Mouse (Mus musculus) midbrain, postnatal 0 days (tissue): Measurements from ENCODE around the gene Chn2. TPM values are rescaled to one million over a fixed set of nuclear protein-coding genes. Genes with fewer than 3 reads are reported as not detected.

Source experiments
- ATAC-seq: fragments of 200-750 bp; cut with Nextera tagmentation; 2 replicates; pipeline ENCODE4 v1.8.0; 2017; ENCODE audit warnings: moderate number of reproducible peaks, mild to moderate bottlenecking, moderate TSS enrichment, moderate library complexity; ENCODE audit not compliant: low FRiP score
- DNase-seq: peaks from one replicate; pipeline ENCODE4 v3.0.0-alpha.2; 2015; ENCODE audit warnings: low spot score
- H3K27ac ChIP-seq: fragments of 300-500 bp; sonication (generic); 2 replicates; pipeline ENCODE4 v1.5.1; 2014; ENCODE audit warnings: low read depth, mild to moderate bottlenecking, low read length, mixed read lengths
- H3K27me3 ChIP-seq: fragments of 300-500 bp; sonication (generic); 2 replicates; pipeline ENCODE4 v1.6.1; 2014; ENCODE audit warnings: low read length, control low read depth, mixed read lengths; ENCODE audit not compliant: insufficient read depth
- H3K36me3 ChIP-seq: fragments of 300-500 bp; sonication (generic); 2 replicates; pipeline ENCODE4 v1.6.1; 2014; ENCODE audit warnings: low read length, control low read depth, mixed read lengths; ENCODE audit not compliant: insufficient read depth
- H3K4me1 ChIP-seq: fragments of 300-500 bp; sonication (generic); 2 replicates; pipeline ENCODE4 v1.6.1; 2014; ENCODE audit warnings: mild to moderate bottlenecking, control low read depth, antibody characterized with exemption, low read length, mixed read lengths; ENCODE audit not compliant: insufficient read depth
- H3K4me2 ChIP-seq: fragments of 300-500 bp; sonication (generic); 2 replicates; pipeline ENCODE4 v1.6.1; 2014; ENCODE audit warnings: low read depth, mild to moderate bottlenecking, low read length, mixed read lengths; ENCODE audit not compliant: poor library complexity, severe bottlenecking
- H3K4me3 ChIP-seq: fragments of 300-500 bp; sonication (generic); 2 replicates; pipeline ENCODE4 v1.5.1; 2014; ENCODE audit warnings: low read depth, mild to moderate bottlenecking, low read length, moderate library complexity
- H3K9ac ChIP-seq: fragments of 300-500 bp; sonication (generic); replicated peaks from 2 replicates; pipeline ENCODE4 v1.6.1; 2014; ENCODE audit warnings: mild to moderate bottlenecking, low read length, moderate library complexity, mixed read lengths; ENCODE audit not compliant: poor library complexity, severe bottlenecking
- H3K9me3 ChIP-seq: fragments of 300-500 bp; sonication (generic); 2 replicates; pipeline ENCODE4 v1.6.1; 2016; ENCODE audit warnings: low read length, control low read depth
- CTCF ChIP-seq: IDR thresholded peaks from 2 replicates; pipeline ENCODE4 v1.5.1; 2016; ENCODE audit warnings: antibody characterized with exemption, mild to moderate bottlenecking
- WGBS: fragments of 180-500 bp; shearing (Covaris S2); extraction: QIAGEN DNeasy Blood & Tissue Kit; methylation state at CpG from one replicate; pipeline ENCODE4 v1.1.7; 2014; 5-methylcytosine and 5-hydroxymethylcytosine counted together
- polyA plus RNA-seq: library from polyadenylated mRNA; unstranded; fragments of >200 nt; fragmentation: Nextera tagmentation; extraction: Ambion mirVana; gene quantifications from 2 replicates; pipeline ENCODE4 v1.2.1, GENCODE M21; 2015
- total RNA-seq: library from RNA; depleted of rRNA; stranded (reverse); fragments of >200 nt; gene quantifications from 2 replicates; pipeline ENCODE4 v1.2.3, GENCODE M21; 2014

The Chn2 gene
- total and polyA plus RNA-seq, 2 experiments from 2014 or later, result 21.4 to 36.4 TPM

- DNase-seq, result no peak
- H3K36me3 ChIP-seq, result no peaks in the 10 kb centered on the region
- no peak overlapping the region for H3K27ac ChIP-seq
- H3K9me3 ChIP-seq, result no peaks in the 10 kb centered on the region
- H3K9ac ChIP-seq, result no peak overlapping the region
- TF ChIP-seq CTCF, result no peak
- no peak overlapping the region for H3K4me3 ChIP-seq
- no peak overlapping the region for H3K4me2 ChIP-seq
- no peaks in the 10 kb centered on the region for H3K27me3 ChIP-seq
- no peak for ATAC-seq
- 85% methylated on average over 7 of the region's 7 CpGs for WGBS
- peaks cover 3% of the 10 kb centered on the region; the same call in 1 of the 2 replicates for H3K4me1 ChIP-seq
Observed at GRCm38 (mm10) chr6:54052124-54052523, 12.8 kb downstream of the Chn2 start.

- TF ChIP-seq CTCF, result no peak
- ATAC-seq, result no peak
- H3K4me3 ChIP-seq, result no peak overlapping the region
- no peaks in the 10 kb centered on the region for H3K36me3 ChIP-seq
- no peaks in the 10 kb centered on the region for H3K27me3 ChIP-seq
- no peak overlapping the region for H3K9ac ChIP-seq
- H3K4me2 ChIP-seq, result no peak overlapping the region
- H3K4me1 ChIP-seq, result peaks cover 5% of the 10 kb centered on the region; the same call in 1 of the 2 replicates
- DNase-seq, result no peak
- 86% methylated on average over 1 of the region's 1 CpGs for WGBS
- no peaks in the 10 kb centered on the region for H3K9me3 ChIP-seq
- H3K27ac ChIP-seq, result no peak overlapping the region
Observed at GRCm38 (mm10) chr6:54052666-54053065, 13.3 kb downstream of the Chn2 start.

GRCm38 (mm10) chr6:54053316-54053715, 14.0 kb downstream of the Chn2 start:
- TF ChIP-seq CTCF, result no peak
- H3K4me3 ChIP-seq, result no peak overlapping the region
- H3K9ac ChIP-seq, result no peak overlapping the region
- no peaks in the 10 kb centered on the region for H3K27me3 ChIP-seq
- ATAC-seq (no peak), DNase-seq (no peak)
- no peaks in the 10 kb centered on the region for H3K36me3 ChIP-seq
- peaks cover 5% of the 10 kb centered on the region; the same call in 1 of the 2 replicates for H3K4me1 ChIP-seq
- H3K27ac ChIP-seq, result no peak overlapping the region
- H3K4me2 ChIP-seq, result no peak overlapping the region
- no peaks in the 10 kb centered on the region for H3K9me3 ChIP-seq
- WGBS, result 61% methylated on average over 3 of the region's 3 CpGs

- no peak for DNase-seq
- Histone ChIP-seq H3K4me1 (peaks cover 5% of the 10 kb centered on the region; the same call in 1 of the 2 replicates), H3K9ac (no peak overlapping the region), H3K9me3 (no peaks in the 10 kb centered on the region), H3K4me2 (no peak overlapping the region), H3K27me3 (no peaks in the 10 kb centered on the region), H3K4me3 (no peak overlapping the region), H3K36me3 (no peaks in the 10 kb centered on the region), H3K27ac (no peak overlapping the region)
- no peak for TF ChIP-seq CTCF
- 70% methylated on average over 5 of the region's 5 CpGs for WGBS
- ATAC-seq, result no peak
Observed at GRCm38 (mm10) chr6:54055387-54055786, 16.0 kb downstream of the Chn2 start.

GRCm38 (mm10) chr6:54056548-54057532, 17.5 kb downstream of the Chn2 start:
- Histone ChIP-seq H3K9ac (no peak overlapping the region), H3K4me3 (no peak overlapping the region), H3K36me3 (no peaks in the 10 kb centered on the region), H3K4me1 (0 out of 2 replicates have a peak, but pooled peaks cover 8% of the 10 kb centered on the region), H3K4me2 (no peak overlapping the region), H3K9me3 (no peaks in the 10 kb centered on the region), H3K27me3 (no peaks in the 10 kb centered on the region), H3K27ac (no peak overlapping the region)
- peak; percentile 52 for ATAC-seq
- DNase-seq, result no peak
- WGBS, result 54% methylated on average over 18 of the region's 18 CpGs
- no peak for TF ChIP-seq CTCF

GRCm38 (mm10) chr6:54057661-54058060, 18.3 kb downstream of the Chn2 start:
- no peak overlapping the region for H3K9ac ChIP-seq
- TF ChIP-seq CTCF, result no peak; the same call in 1 of the 2 replicates
- H3K9me3 ChIP-seq, result no peaks in the 10 kb centered on the region
- no peaks in the 10 kb centered on the region for H3K27me3 ChIP-seq
- no peak overlapping the region for H3K4me2 ChIP-seq
- H3K4me1 ChIP-seq, result 0 out of 2 replicates have a peak, but pooled peaks cover 8% of the 10 kb centered on the region
- no peaks in the 10 kb centered on the region for H3K36me3 ChIP-seq
- no peak for DNase-seq
- 81% methylated on average over 10 of the region's 10 CpGs for WGBS
- ATAC-seq, result no peak
- no peak overlapping the region for H3K27ac ChIP-seq
- no peak overlapping the region for H3K4me3 ChIP-seq
